Mouse (Mus musculus) embryonic fibroblast, embryonic 13.5 days (primary cell): Measurements from ENCODE around the gene Ank3.

ENCODE experiments used
- CTCF ChIP-seq: IDR thresholded peaks from 2 replicates; pipeline ENCODE4 v1.5.1; 2011; ENCODE audit warnings: mild to moderate bottlenecking, control low read depth, low read length, moderate library complexity, borderline replicate concordance; ENCODE audit not compliant: insufficient read depth
- POLR2A ChIP-seq: IDR thresholded peaks from 2 replicates; pipeline ENCODE4 v1.6.1; 2011; ENCODE audit warnings: low read depth, mild to moderate bottlenecking, control low read depth, low read length, moderate library complexity

- TF ChIP-seq CTCF (no peak), POLR2A (no peak)
These were observed 318.3 kb downstream of the Ank3 start for GRCm38 (mm10) chr10:69716907-69717306.
